Mouse (Mus musculus): ENCODE measurements around the gene Jtb. TPM values are rescaled to one million over a fixed set of nuclear protein-coding genes. Genes with fewer than 3 reads are reported as not detected.

Jtb gene
- polyA plus RNA-seq, 1 experiment from 2014 or later = 131 TPM

- ATAC-seq (ENCODE audit: low FRiP score, low TSS enrichment) = peak; percentile 28; the same call in 1 of the 2 replicates
- Histone ChIP-seq H3K36me3 (ENCODE audit: control insufficient read depth, insufficient read depth, low read length) (peaks cover 22% of the 10 kb centered on the region), H3K27me3 (ENCODE audit: control insufficient read depth, insufficient read depth, low read length) (no peaks in the 10 kb centered on the region), H3K4me1 (replicated peaks; ENCODE audit: control insufficient read depth, insufficient read depth) (0 out of 2 replicates have a peak, but pooled peaks cover 4% of the 10 kb centered on the region), H3K9me3 (ENCODE audit: control insufficient read depth, low read length) (no peaks in the 10 kb centered on the region), H3K4me2 (replicated peaks; ENCODE audit: low read depth) (no peak overlapping the region), H3K4me3 (ENCODE audit: low read depth, low read length) (no peak overlapping the region), H3K9ac (ENCODE audit: low read length) (no peak overlapping the region), H3K27ac (replicated peaks) (no peak overlapping the region; the same call in 1 of the 2 replicates)
- TF ChIP-seq CTCF (IDR thresholded peaks at IDR 0.05; ENCODE audit: low read depth) (no peak), EP300 (optimal IDR thresholded peaks at IDR 0.05) (no peak)
- DNase-seq (ENCODE audit: low spot score) = peak; percentile 85
- 77% methylated on average over 4 of the region's 4 CpGs for WGBS
These were observed 27.1 kb downstream of the Jtb start for GRCm38 (mm10) chr3:90258521-90258920.

GRCm38 (mm10) chr3:90263121-90263771, 31.8 kb downstream of the Jtb start:
- Histone ChIP-seq H3K4me2 (replicated peaks; ENCODE audit: low read depth) (no peak overlapping the region), H3K9me3 (ENCODE audit: control insufficient read depth, low read length) (no peaks in the 10 kb centered on the region), H3K4me1 (replicated peaks; ENCODE audit: control insufficient read depth, insufficient read depth) (0 out of 2 replicates have a peak, but pooled peaks cover 4% of the 10 kb centered on the region), H3K9ac (ENCODE audit: low read length) (no peak overlapping the region), H3K4me3 (ENCODE audit: low read depth, low read length) (no peak overlapping the region), H3K36me3 (ENCODE audit: control insufficient read depth, insufficient read depth, low read length) (peaks cover 25% of the 10 kb centered on the region), H3K27me3 (ENCODE audit: control insufficient read depth, insufficient read depth, low read length) (no peaks in the 10 kb centered on the region), H3K27ac (replicated peaks) (no peak overlapping the region)
- DNase-seq (ENCODE audit: low spot score) (no peak), ATAC-seq (ENCODE audit: low FRiP score, low TSS enrichment) (no peak)
- WGBS = 92% methylated on average over 5 of the region's 5 CpGs
- TF ChIP-seq CTCF (IDR thresholded peaks at IDR 0.05; ENCODE audit: low read depth) (no peak), EP300 (optimal IDR thresholded peaks at IDR 0.05) (no peak)

GRCm38 (mm10) chr3:90264687-90265033, 33.3 kb downstream of the Jtb start:
- no peak for ATAC-seq (ENCODE audit: low FRiP score, low TSS enrichment)
- TF ChIP-seq EP300 (optimal IDR thresholded peaks at IDR 0.05) (no peak), CTCF (IDR thresholded peaks at IDR 0.05; ENCODE audit: low read depth) (no peak)
- 32% methylated on average over 10 of the region's 10 CpGs for WGBS
- peak overlapping the region; percentile 86 for H3K4me2 ChIP-seq (replicated peaks; ENCODE audit: low read depth)
- peak overlapping the region; percentile 83 for H3K4me3 ChIP-seq (ENCODE audit: low read depth, low read length)
- no peaks in the 10 kb centered on the region for H3K9me3 ChIP-seq (ENCODE audit: control insufficient read depth, low read length)
- H3K27me3 ChIP-seq (ENCODE audit: control insufficient read depth, insufficient read depth, low read length) = no peaks in the 10 kb centered on the region
- peaks cover 18% of the 10 kb centered on the region for H3K36me3 ChIP-seq (ENCODE audit: control insufficient read depth, insufficient read depth, low read length)
- 0 out of 2 replicates have a peak overlapping the region, but pooled peaks have one; percentile 35 for H3K27ac ChIP-seq (replicated peaks)
- peak overlapping the region; percentile 84; the same call in 1 of the 2 replicates for H3K9ac ChIP-seq (ENCODE audit: low read length)
- 0 out of 2 replicates have a peak, but pooled peaks cover 4% of the 10 kb centered on the region for H3K4me1 ChIP-seq (replicated peaks; ENCODE audit: control insufficient read depth, insufficient read depth)
- no peak for DNase-seq (ENCODE audit: low spot score)

- H3K4me2 ChIP-seq (replicated peaks; ENCODE audit: low read depth) = peak within 1 kb of the TSS; percentile 86
- no peaks in the 10 kb centered on the region for H3K9me3 ChIP-seq (ENCODE audit: control insufficient read depth, low read length)
- ATAC-seq (ENCODE audit: low FRiP score, low TSS enrichment) = peak; percentile 88
- 0% methylated on average over 64 of the region's 87 CpGs for WGBS
- peaks cover 16% of the 10 kb centered on the region for H3K36me3 ChIP-seq (ENCODE audit: control insufficient read depth, insufficient read depth, low read length)
- H3K4me3 ChIP-seq (ENCODE audit: low read depth, low read length) = peak within 1 kb of the TSS; percentile 83
- H3K27me3 ChIP-seq (ENCODE audit: control insufficient read depth, insufficient read depth, low read length) = no peaks in the 10 kb centered on the region
- peak; percentile 89 for DNase-seq (ENCODE audit: low spot score)
- 0 out of 2 replicates have a peak, but pooled peaks cover 4% of the 10 kb centered on the region for H3K4me1 ChIP-seq (replicated peaks; ENCODE audit: control insufficient read depth, insufficient read depth)
- TF ChIP-seq CTCF (IDR thresholded peaks at IDR 0.05; ENCODE audit: low read depth) = peak; percentile 91
- TF ChIP-seq EP300 (optimal IDR thresholded peaks at IDR 0.05) = no peak
- H3K27ac ChIP-seq (replicated peaks) = peak within 1 kb of the TSS; percentile 97
- peak within 1 kb of the TSS; percentile 84 for H3K9ac ChIP-seq (ENCODE audit: low read length)
These were observed 33.9 kb downstream of the Jtb start, which contains the start of gene Dennd4b for GRCm38 (mm10) chr3:90265034-90265931. Gene Dennd4b (plus strand): TSS chr3:90265185.

- no peak for DNase-seq (ENCODE audit: low spot score)
These were observed 34.7 kb downstream of the Jtb start for GRCm38 (mm10) chr3:90265932-90266741.

More at GRCm38 (mm10) chr3:90265932-90266741, 34.7 kb downstream of the Jtb start:
- Histone ChIP-seq H3K27ac (replicated peaks) (peak overlapping the region; percentile 97), H3K9me3 (ENCODE audit: control insufficient read depth, low read length) (no peaks in the 10 kb centered on the region), H3K4me1 (replicated peaks; ENCODE audit: control insufficient read depth, insufficient read depth) (0 out of 2 replicates have a peak, but pooled peaks cover 4% of the 10 kb centered on the region), H3K36me3 (ENCODE audit: control insufficient read depth, insufficient read depth, low read length) (peaks cover 12% of the 10 kb centered on the region), H3K4me3 (ENCODE audit: low read depth, low read length) (peak overlapping the region; percentile 83), H3K9ac (ENCODE audit: low read length) (peak overlapping the region; percentile 84), H3K4me2 (replicated peaks; ENCODE audit: low read depth) (peak overlapping the region; percentile 86), H3K27me3 (ENCODE audit: control insufficient read depth, insufficient read depth, low read length) (no peaks in the 10 kb centered on the region)
- 22% methylated on average over 16 of the region's 16 CpGs for WGBS
- no peak; the same call in 1 of the 2 replicates for ATAC-seq (ENCODE audit: low FRiP score, low TSS enrichment)
- no peak for TF ChIP-seq CTCF (IDR thresholded peaks at IDR 0.05; ENCODE audit: low read depth)
- no peak for TF ChIP-seq EP300 (optimal IDR thresholded peaks at IDR 0.05)

All from stomach, postnatal 0 days (tissue).